Mouse (Mus musculus): ENCODE results near the gene Slc47a1. TPM values are rescaled to one million over a fixed set of nuclear protein-coding genes. Genes with fewer than 3 reads are reported as not detected.

The Slc47a1 gene
- polyA plus RNA-seq, 1 experiment from 2014 or later, result not detected

DNA sequence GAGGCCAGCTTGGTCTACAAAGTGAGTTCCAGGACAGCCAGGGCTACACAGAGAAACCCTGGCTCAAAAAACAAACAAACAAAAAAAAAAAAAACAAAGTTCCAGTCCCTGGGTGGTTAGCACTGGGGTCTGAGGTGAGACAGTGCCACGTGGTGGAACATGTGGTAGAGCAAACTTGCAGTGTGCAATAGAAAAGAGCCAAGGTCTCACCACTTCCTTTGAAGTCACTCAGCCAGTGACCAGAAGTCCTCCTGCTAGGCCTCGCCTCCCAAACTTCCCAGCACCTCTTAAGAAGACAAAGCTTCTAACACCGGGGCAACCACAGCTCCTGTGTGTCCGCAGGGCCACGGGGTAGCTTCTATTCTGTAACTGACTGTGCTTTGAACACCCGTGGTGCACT, 9.1 kb upstream of the Slc47a1 start:
- H3K36me3 ChIP-seq (ENCODE audit: control insufficient read depth, insufficient read depth, low read length), result no peaks in the 10 kb centered on the region
- 72% methylated on average over 6 of the region's 6 CpGs for WGBS
- no peak overlapping the region for H3K27ac ChIP-seq (ENCODE audit: low read depth, low read length)
- H3K9me3 ChIP-seq (ENCODE audit: control insufficient read depth, low read length), result no peaks in the 10 kb centered on the region
- ATAC-seq (ENCODE audit: low read depth), result no peak
- H3K4me3 ChIP-seq (ENCODE audit: low read depth, low read length), result no peak overlapping the region
- H3K9ac ChIP-seq (replicated peaks; ENCODE audit: low read depth, low read length), result no peak overlapping the region
- no peak overlapping the region for H3K4me2 ChIP-seq (ENCODE audit: low read depth, low read length)
- no peaks in the 10 kb centered on the region for H3K4me1 ChIP-seq (ENCODE audit: control insufficient read depth, insufficient read depth, low read length)
- H3K27me3 ChIP-seq (ENCODE audit: control insufficient read depth, insufficient read depth, low read length), result no peaks in the 10 kb centered on the region

DNA sequence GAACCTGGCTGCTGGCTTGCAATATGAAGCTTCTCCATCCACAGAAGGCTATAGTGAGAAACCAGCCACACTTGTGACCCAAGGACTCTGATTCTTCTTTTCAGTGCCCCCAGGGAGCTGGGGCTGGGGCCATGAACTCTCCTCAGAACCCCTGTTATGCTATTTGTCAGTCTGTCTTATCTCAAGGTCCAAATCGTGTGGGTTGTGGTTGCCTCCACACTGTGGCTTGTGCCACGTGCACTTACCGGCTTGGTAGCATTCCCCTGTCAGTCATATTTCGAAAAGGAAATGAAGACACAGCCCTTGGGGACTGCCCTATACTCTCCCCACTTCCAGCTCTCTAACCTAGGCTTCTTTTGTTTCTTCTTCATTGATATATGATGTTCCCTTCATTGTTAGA, 7.6 kb upstream of the Slc47a1 start:
- Histone ChIP-seq H3K27ac (ENCODE audit: low read depth, low read length) (no peak overlapping the region), H3K4me3 (ENCODE audit: low read depth, low read length) (no peak overlapping the region), H3K9ac (replicated peaks; ENCODE audit: low read depth, low read length) (no peak overlapping the region), H3K27me3 (ENCODE audit: control insufficient read depth, insufficient read depth, low read length) (no peaks in the 10 kb centered on the region), H3K36me3 (ENCODE audit: control insufficient read depth, insufficient read depth, low read length) (no peaks in the 10 kb centered on the region), H3K4me1 (ENCODE audit: control insufficient read depth, insufficient read depth, low read length) (no peaks in the 10 kb centered on the region), H3K4me2 (ENCODE audit: low read depth, low read length) (no peak overlapping the region), H3K9me3 (ENCODE audit: control insufficient read depth, low read length) (no peaks in the 10 kb centered on the region)
- 83% methylated on average over 4 of the region's 4 CpGs for WGBS
- ATAC-seq (ENCODE audit: low read depth), result no peak

DNA sequence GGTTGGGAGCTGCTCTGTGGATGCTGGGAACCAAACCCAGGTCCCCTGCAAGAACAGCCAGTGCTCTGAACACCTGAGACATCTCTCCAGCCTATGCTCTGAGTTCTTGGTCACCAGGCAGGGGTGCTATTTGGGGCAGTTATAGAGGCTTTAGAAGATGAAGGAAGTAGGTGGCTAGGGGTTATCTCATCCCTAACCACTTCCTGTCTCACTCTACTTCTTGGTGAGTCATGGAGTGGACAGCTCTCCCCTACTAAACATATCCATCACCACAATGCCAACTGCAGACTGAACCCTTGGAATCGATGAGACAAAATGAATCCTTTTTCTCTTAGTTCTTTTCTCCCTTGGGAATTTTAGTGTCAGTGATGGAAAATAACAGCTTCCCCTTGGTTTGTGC, 3.1 kb upstream of the Slc47a1 start:
- Histone ChIP-seq H3K4me1 (ENCODE audit: control insufficient read depth, insufficient read depth, low read length) (no peaks in the 10 kb centered on the region), H3K36me3 (ENCODE audit: control insufficient read depth, insufficient read depth, low read length) (no peaks in the 10 kb centered on the region), H3K27ac (ENCODE audit: low read depth, low read length) (no peak overlapping the region), H3K4me2 (ENCODE audit: low read depth, low read length) (no peak overlapping the region), H3K4me3 (ENCODE audit: low read depth, low read length) (no peak overlapping the region), H3K27me3 (ENCODE audit: control insufficient read depth, insufficient read depth, low read length) (peaks cover 13% of the 10 kb centered on the region), H3K9ac (replicated peaks; ENCODE audit: low read depth, low read length) (no peak overlapping the region), H3K9me3 (ENCODE audit: control insufficient read depth, low read length) (no peaks in the 10 kb centered on the region)
- ATAC-seq (ENCODE audit: low read depth), result no peak
- WGBS, result 93% methylated on average over 1 of the region's 1 CpGs

DNA sequence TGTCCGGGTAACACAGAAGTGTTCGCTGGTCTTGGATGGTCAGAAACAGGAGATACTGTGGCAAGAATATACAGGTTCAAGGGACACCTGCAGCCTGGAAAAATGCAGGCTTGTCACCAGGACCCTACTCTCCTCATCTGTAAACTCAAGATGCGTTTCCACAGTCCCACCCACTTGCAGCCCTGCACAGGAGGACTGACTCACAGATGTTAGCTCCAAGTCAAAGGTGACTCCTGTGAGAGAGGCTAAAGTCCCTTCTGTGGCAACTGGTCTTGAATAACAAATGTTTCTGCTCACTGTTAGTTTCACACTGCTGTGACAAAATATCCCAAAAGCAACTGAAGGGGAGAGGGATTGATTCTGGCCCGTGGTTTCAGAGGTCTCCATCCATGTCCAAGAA, 506 bp upstream of the Slc47a1 start:
- no peak overlapping the region for H3K4me3 ChIP-seq (ENCODE audit: low read depth, low read length)
- 78% methylated on average over 4 of the region's 4 CpGs for WGBS
- no peaks in the 10 kb centered on the region for H3K36me3 ChIP-seq (ENCODE audit: control insufficient read depth, insufficient read depth, low read length)
- H3K27ac ChIP-seq (ENCODE audit: low read depth, low read length), result no peak overlapping the region
- no peaks in the 10 kb centered on the region for H3K9me3 ChIP-seq (ENCODE audit: control insufficient read depth, low read length)
- no peak overlapping the region for H3K4me2 ChIP-seq (ENCODE audit: low read depth, low read length)
- ATAC-seq (ENCODE audit: low read depth), result no peak
- no peaks in the 10 kb centered on the region for H3K4me1 ChIP-seq (ENCODE audit: control insufficient read depth, insufficient read depth, low read length)
- H3K9ac ChIP-seq (replicated peaks; ENCODE audit: low read depth, low read length), result no peak overlapping the region
- peaks cover 13% of the 10 kb centered on the region for H3K27me3 ChIP-seq (ENCODE audit: control insufficient read depth, insufficient read depth, low read length)

DNA sequence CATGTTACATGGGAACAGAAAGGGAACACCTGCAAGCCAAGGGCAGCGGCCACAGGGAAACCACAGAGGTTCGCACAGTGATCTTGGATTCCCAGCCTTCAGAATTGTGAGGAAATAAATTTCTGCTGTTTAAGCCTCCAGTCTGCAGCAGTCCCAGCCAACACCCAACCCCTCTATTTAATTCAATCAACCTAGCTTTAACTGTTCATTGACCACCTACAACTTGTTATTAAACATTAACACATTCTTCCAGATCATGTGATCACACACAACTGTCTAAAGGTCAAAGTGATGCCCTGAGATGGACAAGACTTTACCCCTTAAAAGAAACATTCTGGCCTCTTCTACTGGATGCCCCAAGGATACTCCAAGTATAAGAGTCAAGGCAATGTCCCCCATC, 9.5 kb downstream of the Slc47a1 start:
- H3K4me3 ChIP-seq (ENCODE audit: low read depth, low read length), result no peak overlapping the region
- H3K27me3 ChIP-seq (ENCODE audit: control insufficient read depth, insufficient read depth, low read length), result no peaks in the 10 kb centered on the region
- H3K9ac ChIP-seq (replicated peaks; ENCODE audit: low read depth, low read length), result no peak overlapping the region
- H3K27ac ChIP-seq (ENCODE audit: low read depth, low read length), result no peak overlapping the region
- H3K36me3 ChIP-seq (ENCODE audit: control insufficient read depth, insufficient read depth, low read length), result no peaks in the 10 kb centered on the region
- 97% methylated on average over 2 of the region's 2 CpGs for WGBS
- H3K9me3 ChIP-seq (ENCODE audit: control insufficient read depth, low read length), result no peaks in the 10 kb centered on the region
- H3K4me1 ChIP-seq (ENCODE audit: control insufficient read depth, insufficient read depth, low read length), result no peaks in the 10 kb centered on the region
- ATAC-seq (ENCODE audit: low read depth), result no peak
- no peak overlapping the region for H3K4me2 ChIP-seq (ENCODE audit: low read depth, low read length)

DNA sequence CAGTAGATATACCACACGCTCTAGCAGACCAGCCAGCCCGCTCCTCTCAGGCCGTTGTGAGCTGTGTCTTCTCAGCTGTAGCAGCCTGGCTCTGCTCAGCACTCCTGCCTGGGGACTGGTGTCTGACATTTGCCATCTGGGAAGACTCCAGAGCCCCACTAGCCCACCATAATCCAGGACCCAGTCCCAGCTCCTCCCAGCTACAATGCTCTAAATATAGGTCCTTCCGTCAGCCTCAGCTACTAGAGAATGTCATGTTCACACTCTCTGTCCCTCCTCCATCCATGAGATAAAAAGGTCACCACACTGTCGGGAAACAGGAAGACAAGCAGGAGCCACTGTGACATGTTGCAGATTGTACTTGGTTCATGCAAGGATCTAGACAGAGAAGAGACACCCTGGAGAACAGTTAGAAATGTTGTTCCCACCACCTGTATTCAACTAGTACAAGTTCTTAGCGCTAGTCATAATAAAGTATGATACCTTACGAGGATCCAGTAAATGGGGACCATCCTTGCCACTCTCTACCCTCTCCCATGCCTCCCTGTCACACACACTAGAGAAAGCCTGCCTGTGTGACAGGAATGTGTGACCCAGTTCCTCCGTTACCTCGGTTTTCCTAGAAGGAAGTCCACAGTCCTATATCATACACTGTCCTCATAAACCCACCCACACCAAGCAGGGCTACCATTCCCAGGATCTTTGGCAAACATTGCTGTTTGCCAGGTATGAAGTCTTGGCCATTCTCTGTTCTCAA, 11.4 kb downstream of the Slc47a1 start:
- Histone ChIP-seq H3K4me2 (ENCODE audit: low read depth, low read length) (no peak overlapping the region), H3K27me3 (ENCODE audit: control insufficient read depth, insufficient read depth, low read length) (no peaks in the 10 kb centered on the region), H3K36me3 (ENCODE audit: control insufficient read depth, insufficient read depth, low read length) (no peaks in the 10 kb centered on the region), H3K27ac (ENCODE audit: low read depth, low read length) (no peak overlapping the region), H3K4me3 (ENCODE audit: low read depth, low read length) (no peak overlapping the region), H3K9me3 (ENCODE audit: control insufficient read depth, low read length) (no peaks in the 10 kb centered on the region), H3K4me1 (ENCODE audit: control insufficient read depth, insufficient read depth, low read length) (no peaks in the 10 kb centered on the region), H3K9ac (replicated peaks; ENCODE audit: low read depth, low read length) (no peak overlapping the region)
- WGBS, result 85% methylated on average over 9 of the region's 9 CpGs
- no peak for ATAC-seq (ENCODE audit: low read depth)

DNA sequence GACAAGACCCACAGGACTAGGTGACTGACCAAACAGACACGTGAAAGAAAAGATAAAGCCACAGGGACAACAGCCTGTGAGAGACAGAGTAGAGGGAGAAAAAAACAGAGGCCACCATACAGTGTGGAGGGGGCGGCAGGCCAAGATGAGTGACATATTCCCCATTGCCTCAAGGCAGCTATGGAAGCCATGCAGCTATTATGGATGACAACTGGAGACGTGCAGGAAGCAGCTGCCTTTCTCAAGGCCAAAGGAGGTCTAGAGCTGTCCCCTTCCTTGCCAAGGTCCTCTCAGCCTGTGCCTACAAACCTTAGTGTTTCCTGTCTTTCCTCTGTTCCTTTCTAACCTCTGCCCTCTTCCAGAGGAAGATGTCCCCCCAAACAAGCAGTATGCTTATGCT, 12.2 kb downstream of the Slc47a1 start:
- Histone ChIP-seq H3K9me3 (ENCODE audit: control insufficient read depth, low read length) (no peaks in the 10 kb centered on the region), H3K9ac (replicated peaks; ENCODE audit: low read depth, low read length) (no peak overlapping the region), H3K4me2 (ENCODE audit: low read depth, low read length) (no peak overlapping the region), H3K27ac (ENCODE audit: low read depth, low read length) (no peak overlapping the region), H3K4me1 (ENCODE audit: control insufficient read depth, insufficient read depth, low read length) (no peaks in the 10 kb centered on the region), H3K36me3 (ENCODE audit: control insufficient read depth, insufficient read depth, low read length) (no peaks in the 10 kb centered on the region), H3K4me3 (ENCODE audit: low read depth, low read length) (no peak overlapping the region), H3K27me3 (ENCODE audit: control insufficient read depth, insufficient read depth, low read length) (no peaks in the 10 kb centered on the region)
- 78% methylated on average over 3 of the region's 3 CpGs for WGBS
- no peak for ATAC-seq (ENCODE audit: low read depth)

DNA sequence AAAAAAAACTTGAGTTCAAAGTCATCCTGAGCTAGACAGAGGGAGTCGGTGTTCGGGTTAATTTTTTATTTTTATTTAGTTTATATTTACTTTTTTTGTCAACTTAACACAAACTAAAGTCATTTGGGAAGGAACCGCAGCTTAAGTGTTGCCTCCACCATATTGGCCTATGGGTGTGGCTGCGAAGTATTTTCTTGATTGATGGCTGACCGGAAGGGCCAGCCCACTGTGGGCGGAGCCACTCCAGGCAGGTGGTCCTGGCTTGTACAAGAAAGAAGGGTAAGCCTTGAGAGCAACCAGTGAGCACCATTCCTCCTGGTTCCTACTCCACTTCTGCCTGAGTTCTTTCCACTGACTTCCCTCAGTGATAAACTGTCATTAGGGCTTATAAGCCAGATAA, 14.0 kb downstream of the Slc47a1 start:
- H3K4me2 ChIP-seq (ENCODE audit: low read depth, low read length), result no peak overlapping the region
- 85% methylated on average over 6 of the region's 6 CpGs for WGBS
- H3K36me3 ChIP-seq (ENCODE audit: control insufficient read depth, insufficient read depth, low read length), result no peaks in the 10 kb centered on the region
- H3K4me3 ChIP-seq (ENCODE audit: low read depth, low read length), result no peak overlapping the region
- no peaks in the 10 kb centered on the region for H3K9me3 ChIP-seq (ENCODE audit: control insufficient read depth, low read length)
- no peaks in the 10 kb centered on the region for H3K4me1 ChIP-seq (ENCODE audit: control insufficient read depth, insufficient read depth, low read length)
- H3K9ac ChIP-seq (replicated peaks; ENCODE audit: low read depth, low read length), result no peak overlapping the region
- no peaks in the 10 kb centered on the region for H3K27me3 ChIP-seq (ENCODE audit: control insufficient read depth, insufficient read depth, low read length)
- no peak overlapping the region for H3K27ac ChIP-seq (ENCODE audit: low read depth, low read length)
- ATAC-seq (ENCODE audit: low read depth), result no peak

DNA sequence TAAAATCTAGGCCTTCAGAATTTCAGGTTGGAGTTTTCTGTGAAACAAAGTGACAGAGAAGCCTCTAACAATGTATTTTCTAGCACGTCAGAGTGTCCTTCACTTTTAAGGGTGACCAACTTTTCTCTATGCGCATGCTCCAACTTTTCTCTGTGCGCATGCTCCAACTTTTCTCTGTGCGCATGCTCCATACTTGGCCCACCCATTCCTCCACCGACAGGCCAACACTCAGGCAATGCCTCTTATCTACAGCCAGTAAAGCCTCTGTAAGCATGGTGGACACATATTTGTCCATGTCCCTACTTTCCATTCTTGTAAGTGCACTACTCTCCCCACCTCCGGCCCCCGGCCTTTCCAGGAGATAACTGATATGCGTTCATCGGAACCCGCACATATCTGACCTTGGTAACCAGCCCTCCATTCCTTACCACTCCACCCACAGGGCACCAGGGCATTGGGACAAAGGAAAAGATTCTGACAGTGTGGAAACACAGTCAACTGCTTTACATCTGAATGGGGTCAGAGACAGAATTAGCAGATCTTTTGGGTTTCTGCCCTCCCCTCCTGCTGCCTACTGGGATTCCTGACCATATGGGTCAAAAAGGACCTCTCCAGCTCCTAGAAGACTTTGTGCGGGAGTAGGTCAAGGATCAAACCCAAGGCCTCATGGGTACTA, 16.5 kb downstream of the Slc47a1 start:
- Histone ChIP-seq H3K9me3 (ENCODE audit: control insufficient read depth, low read length) (no peaks in the 10 kb centered on the region), H3K4me2 (ENCODE audit: low read depth, low read length) (no peak overlapping the region), H3K36me3 (ENCODE audit: control insufficient read depth, insufficient read depth, low read length) (no peaks in the 10 kb centered on the region), H3K9ac (replicated peaks; ENCODE audit: low read depth, low read length) (no peak overlapping the region), H3K27me3 (ENCODE audit: control insufficient read depth, insufficient read depth, low read length) (no peaks in the 10 kb centered on the region), H3K4me3 (ENCODE audit: low read depth, low read length) (no peak overlapping the region), H3K27ac (ENCODE audit: low read depth, low read length) (no peak overlapping the region), H3K4me1 (ENCODE audit: control insufficient read depth, insufficient read depth, low read length) (no peaks in the 10 kb centered on the region)
- 93% methylated on average over 11 of the region's 11 CpGs for WGBS
- no peak for ATAC-seq (ENCODE audit: low read depth)
